Mouse (Mus musculus) CH12.LX (cell line): ENCODE measurements at regions not wholly inside any gene's neighbourhood (a gene's known extent, or its start where the extent isn't known, plus 50 kb on each side); places are given as distances from the start of the nearest gene placed in this dataset.

Experiments used
- CTCF ChIP-seq, 2 experiments: IDR thresholded peaks in 1 of 2; conservative IDR thresholded peaks in 1 of 2; 2 replicates each; pipeline ENCODE4 v1.5.1; 2011 to 2012; ENCODE audit warnings: low read depth in 2 of 2, low read length in 2 of 2, improper control_type of control experiment in 1 of 2, inconsistent platforms in 1 of 2, mild to moderate bottlenecking in 1 of 2, moderate library complexity in 1 of 2
- JUN ChIP-seq: IDR thresholded peaks from 2 replicates; pipeline ENCODE4 v1.6.1; 2011; ENCODE audit warnings: low read depth, mild to moderate bottlenecking, low read length, improper control_type of control experiment, moderate library complexity; ENCODE audit not compliant: insufficient read depth
- JUND ChIP-seq: conservative IDR thresholded peaks from 2 replicates; pipeline ENCODE4 v1.6.1; 2011; ENCODE audit warnings: low read depth, low read length, improper control_type of control experiment

GRCm38 (mm10) chr1:14464788-14465482 lies 1628.2 kb downstream of the 4930444P10Rik start:
- no peak for TF ChIP-seq JUN
- TF ChIP-seq JUND, result no peak
- no peak for TF ChIP-seq CTCF (conservative IDR thresholded peaks at IDR 0.05 in 1 of 2, IDR thresholded peaks at IDR 0.05 in 1 of 2; ENCODE audit: low read depth in 2 of 2, low read length in 2 of 2)
